Mouse (Mus musculus): ENCODE results near the gene Gigyf2. TPM values are rescaled to one million over a fixed set of nuclear protein-coding genes. Genes with fewer than 3 reads are reported as not detected.

Gigyf2 gene
- total and polyA plus RNA-seq, 3 experiments, result 27.1 to 70.6 TPM; not detected in 1

DNA sequence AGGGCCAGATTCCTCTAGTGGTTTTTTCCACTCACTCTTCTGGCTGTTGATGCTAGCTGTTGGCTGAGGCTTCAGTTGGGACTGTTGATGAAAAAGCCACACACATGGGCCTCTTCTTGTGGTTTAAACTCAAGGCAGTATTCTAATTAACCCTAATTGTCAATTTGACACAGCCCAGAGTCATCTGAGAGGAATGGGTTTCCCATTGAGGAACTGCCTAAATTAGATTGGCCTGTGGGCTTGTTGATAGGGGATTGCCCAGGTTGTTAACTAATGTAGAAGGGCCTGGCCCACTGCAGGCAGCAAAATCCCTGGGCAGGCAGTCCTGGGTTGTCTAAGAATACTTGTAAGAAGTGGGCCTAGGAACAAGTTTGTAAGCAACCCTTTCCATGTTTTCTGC is 2.1 kb upstream of the Gigyf2 start:
- Histone ChIP-seq H3K27ac (ENCODE audit: control insufficient read depth, low read depth, low read length) (no peak overlapping the region), H3K4me3 (ENCODE audit: control insufficient read depth in 1 of 2, insufficient read depth in 1 of 2, low read depth in 2 of 2, low read length in 2 of 2) (no peak overlapping the region), H3K9me3 (replicated peaks; ENCODE audit: insufficient read depth, low read length) (no peaks in the 10 kb centered on the region), H3K36me3 (ENCODE audit: control insufficient read depth in 1 of 2, insufficient read depth in 2 of 2, low read length in 2 of 2) (peaks cover 0 to 18% of the 10 kb centered on the region in 2 experiments; a peak in 2 of 4 replicates), H3K27me3 (ENCODE audit: control insufficient read depth in 1 of 2, insufficient read depth in 2 of 2, low read length in 2 of 2) (no peaks in the 10 kb centered on the region), H3K4me1 (ENCODE audit: control insufficient read depth in 1 of 2, insufficient read depth in 2 of 2, low read length in 2 of 2) (peaks cover 9 to 12% of the 10 kb centered on the region in 2 experiments), H3K79me2 (ENCODE audit: control insufficient read depth, insufficient read depth, low read length, poor library complexity) (peaks cover 23% of the 10 kb centered on the region), H3K9ac (ENCODE audit: control insufficient read depth, low read depth, low read length, poor library complexity, severe bottlenecking) (no peak overlapping the region)
- TF ChIP-seq RAD21 (IDR thresholded peaks at IDR 0.05; ENCODE audit: low read depth, low read length) (no peak), SIN3A (IDR thresholded peaks at IDR 0.05; ENCODE audit: low read length) (no peak), POLR2A (IDR thresholded peaks at IDR 0.05; ENCODE audit: control insufficient read depth in 1 of 2, insufficient read depth in 1 of 2, low read depth in 1 of 2, low read length in 2 of 2, poor library complexity in 1 of 2) (no peak), HCFC1 (IDR thresholded peaks at IDR 0.05; ENCODE audit: low read depth, low read length) (no peak), MAFK (IDR thresholded peaks at IDR 0.05; ENCODE audit: borderline replicate concordance, low read depth, low read length) (no peak), TCF12 (IDR thresholded peaks at IDR 0.05; ENCODE audit: low read depth, low read length) (no peak)
- DNase-seq (ENCODE audit: low read depth, low spot score), result no peak

DNA sequence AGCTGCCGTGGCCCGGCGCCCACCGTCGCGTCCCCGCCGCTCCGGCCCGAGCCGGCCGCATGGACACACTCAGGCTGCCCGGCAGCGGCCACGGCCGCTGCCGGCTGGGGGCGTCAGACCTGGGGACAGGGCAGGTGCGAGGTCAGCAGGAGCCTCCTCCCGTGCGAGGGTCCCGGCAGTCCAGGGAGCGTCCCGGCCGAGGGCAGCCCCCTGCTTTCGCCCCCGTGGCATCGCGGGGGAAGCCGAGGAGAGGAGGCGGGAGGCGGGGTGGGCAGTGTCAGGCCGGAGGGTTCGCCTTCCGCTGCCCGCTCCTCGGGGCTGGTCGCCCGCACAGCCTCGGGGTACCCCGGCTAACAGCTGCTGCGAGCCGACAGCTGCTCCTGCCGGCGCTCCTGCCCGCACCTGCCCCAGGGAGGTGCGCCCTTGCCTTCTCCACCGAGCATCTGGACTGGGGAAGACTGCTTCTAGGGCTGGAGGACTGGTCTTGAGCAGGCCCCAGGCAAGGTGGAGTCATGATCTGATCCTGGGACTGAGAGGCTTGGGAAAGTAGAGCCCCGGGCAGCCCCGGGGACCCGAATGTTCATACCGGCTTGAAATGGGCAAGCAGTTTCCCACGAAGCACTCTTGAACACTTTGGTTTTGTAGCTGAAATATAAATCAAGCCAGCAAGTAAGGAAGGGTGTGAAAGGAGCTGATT is 515 bp downstream of the Gigyf2 start:
- peak; percentile 67 for DNase-seq (ENCODE audit: low read depth, low spot score)
- Histone ChIP-seq H3K27ac (ENCODE audit: control insufficient read depth, low read depth, low read length) (peak overlapping the region; percentile 64), H3K79me2 (ENCODE audit: control insufficient read depth, insufficient read depth, low read length, poor library complexity) (peaks cover 38% of the 10 kb centered on the region), H3K4me3 (ENCODE audit: control insufficient read depth in 1 of 2, insufficient read depth in 1 of 2, low read depth in 2 of 2, low read length in 2 of 2) (peak overlapping the region; percentile 79 to 96), H3K9me3 (replicated peaks; ENCODE audit: insufficient read depth, low read length) (no peaks in the 10 kb centered on the region), H3K9ac (ENCODE audit: control insufficient read depth, low read depth, low read length, poor library complexity, severe bottlenecking) (peak overlapping the region; percentile 98), H3K27me3 (ENCODE audit: control insufficient read depth in 1 of 2, insufficient read depth in 2 of 2, low read length in 2 of 2) (no peaks in the 10 kb centered on the region), H3K4me1 (ENCODE audit: control insufficient read depth in 1 of 2, insufficient read depth in 2 of 2, low read length in 2 of 2) (peaks cover 10 to 19% of the 10 kb centered on the region in 2 experiments), H3K36me3 (ENCODE audit: control insufficient read depth in 1 of 2, insufficient read depth in 2 of 2, low read length in 2 of 2) (peaks cover 4 to 34% of the 10 kb centered on the region in 2 experiments)
- TF ChIP-seq TBP (IDR thresholded peaks at IDR 0.05; ENCODE audit: low read depth, low read length), result 0 out of 2 replicates have a peak, but pooled peaks have one; percentile 17
- TF ChIP-seq MYC (IDR thresholded peaks at IDR 0.05; ENCODE audit: low read depth, low read length), result peak; percentile 38; the same call in 1 of the 2 replicates
- TF ChIP-seq MAX (IDR thresholded peaks at IDR 0.05; ENCODE audit: low read length), result peak; percentile 32
- peak; percentile 50 for TF ChIP-seq SIN3A (IDR thresholded peaks at IDR 0.05; ENCODE audit: low read length)
- TF ChIP-seq POLR2AphosphoS5 (IDR thresholded peaks at IDR 0.05; ENCODE audit: borderline replicate concordance, low read depth, low read length), result no peak
- TF ChIP-seq NRF1 (IDR thresholded peaks at IDR 0.05; ENCODE audit: insufficient read depth, low read depth, low read length, poor library complexity, severe bottlenecking), result no peak
- peak in 1 of 2 experiments; percentile 50; a peak in 1 of 4 replicates for TF ChIP-seq POLR2A (IDR thresholded peaks at IDR 0.05; ENCODE audit: control insufficient read depth in 1 of 2, insufficient read depth in 1 of 2, low read depth in 1 of 2, low read length in 2 of 2, poor library complexity in 1 of 2)
- peak; percentile 61 for TF ChIP-seq MXI1 (IDR thresholded peaks at IDR 0.05; ENCODE audit: low read depth, low read length)
- 0 out of 2 replicates have a peak, but pooled peaks have one; percentile 64 for TF ChIP-seq UBTF (IDR thresholded peaks at IDR 0.05; ENCODE audit: borderline replicate concordance, insufficient read depth, low read depth, low read length)
- TF ChIP-seq CTCF (IDR thresholded peaks at IDR 0.05 in 2 of 3, conservative IDR thresholded peaks at IDR 0.05 in 1 of 3; ENCODE audit: control insufficient read depth in 1 of 3, insufficient read depth in 1 of 3, low read depth in 2 of 3, low read length in 3 of 3, poor library complexity in 1 of 3, severe bottlenecking in 1 of 3), result peak in 2 of 3 experiments; percentile 5 to 44; a peak in 3 of 6 replicates
- TF ChIP-seq USF1 (IDR thresholded peaks at IDR 0.05; ENCODE audit: low read depth, low read length), result 0 out of 2 replicates have a peak, but pooled peaks have one; percentile 3
- TF ChIP-seq ELF1 (IDR thresholded peaks at IDR 0.05; ENCODE audit: low read depth, low read length), result no peak

Data from MEL (cell line).